Mouse (Mus musculus): ENCODE data around the gene Rsph1.

Gene Rsph1

GRCm38 (mm10) chr17:31257898-31258297, 19.3 kb downstream of the Rsph1 start:
- DNase-seq (ENCODE audit: low spot score in 2 of 2): no peak

GRCm38 (mm10) chr17:31257149-31257548, 20.0 kb downstream of the Rsph1 start:
- no peak for DNase-seq (ENCODE audit: low spot score in 2 of 2)

- DNase-seq (ENCODE audit: low spot score in 2 of 2): peak; percentile 46 to 72
Measured at GRCm38 (mm10) chr17:31254463-31254931, 22.7 kb downstream of the Rsph1 start.

GRCm38 (mm10) chr17:31253951-31254350, 23.2 kb downstream of the Rsph1 start:
- DNase-seq (ENCODE audit: low spot score in 2 of 2): no peak

- no peak for DNase-seq (ENCODE audit: low spot score in 2 of 2)
Measured at GRCm38 (mm10) chr17:31247144-31247543, 30.0 kb downstream of the Rsph1 start.

- no peak for DNase-seq (ENCODE audit: low spot score in 2 of 2)
Measured at GRCm38 (mm10) chr17:31245321-31245720, 31.9 kb downstream of the Rsph1 start.

- no peak for DNase-seq (ENCODE audit: low spot score in 2 of 2)
Measured at GRCm38 (mm10) chr17:31242764-31243163, 34.4 kb downstream of the Rsph1 start.

GRCm38 (mm10) chr17:31241156-31241555, 36.0 kb downstream of the Rsph1 start:
- no peak for DNase-seq (ENCODE audit: low spot score in 2 of 2)

GRCm38 (mm10) chr17:31238234-31239020, 38.8 kb downstream of the Rsph1 start:
- no peak for DNase-seq (ENCODE audit: low spot score in 2 of 2)

- no peak for DNase-seq (ENCODE audit: low spot score in 2 of 2)
Measured at GRCm38 (mm10) chr17:31235915-31236314, 41.3 kb downstream of the Rsph1 start.

- no peak for DNase-seq (ENCODE audit: low spot score in 2 of 2)
Measured at GRCm38 (mm10) chr17:31232251-31233010, 44.8 kb downstream of the Rsph1 start.

- no peak for DNase-seq (ENCODE audit: low spot score in 2 of 2)
Measured at GRCm38 (mm10) chr17:31231780-31232179, 45.4 kb downstream of the Rsph1 start.

GRCm38 (mm10) chr17:31226931-31227330, 50.3 kb downstream of the Rsph1 start:
- peak in 1 of 2 experiments; percentile 4 for DNase-seq (ENCODE audit: low spot score in 2 of 2)

GRCm38 (mm10) chr17:31226368-31226767, 50.8 kb downstream of the Rsph1 start:
- peak in 1 of 2 experiments; percentile 7 for DNase-seq (ENCODE audit: low spot score in 2 of 2)

- no peak for DNase-seq (ENCODE audit: low spot score in 2 of 2)
Measured at GRCm38 (mm10) chr17:31224591-31224990, 52.6 kb downstream of the Rsph1 start.

- DNase-seq (ENCODE audit: low spot score in 2 of 2): no peak
Measured at GRCm38 (mm10) chr17:31223835-31224234, 53.3 kb downstream of the Rsph1 start.

- no peak for DNase-seq (ENCODE audit: low spot score in 2 of 2)
Measured at GRCm38 (mm10) chr17:31222810-31223310, 54.3 kb downstream of the Rsph1 start.

GRCm38 (mm10) chr17:31216068-31216955, 60.9 kb downstream of the Rsph1 start:
- no peak for DNase-seq (ENCODE audit: low spot score in 2 of 2)

- DNase-seq (ENCODE audit: low spot score in 2 of 2): no peak
Measured at GRCm38 (mm10) chr17:31211881-31212280, 65.3 kb downstream of the Rsph1 start.

- no peak for DNase-seq (ENCODE audit: low spot score in 2 of 2)
Measured at GRCm38 (mm10) chr17:31210299-31210698, 66.9 kb downstream of the Rsph1 start.

- no peak for DNase-seq (ENCODE audit: low spot score in 2 of 2)
Measured at GRCm38 (mm10) chr17:31209376-31209930, 67.7 kb downstream of the Rsph1 start.
